Mouse (Mus musculus): Measurements from ENCODE around the gene Borcs8. TPM values are rescaled to one million over a fixed set of nuclear protein-coding genes. Genes with fewer than 3 reads are reported as not detected.

The Borcs8 gene
- polyA plus RNA-seq, 1 experiment from 2014 or later = 56.4 TPM

DNA sequence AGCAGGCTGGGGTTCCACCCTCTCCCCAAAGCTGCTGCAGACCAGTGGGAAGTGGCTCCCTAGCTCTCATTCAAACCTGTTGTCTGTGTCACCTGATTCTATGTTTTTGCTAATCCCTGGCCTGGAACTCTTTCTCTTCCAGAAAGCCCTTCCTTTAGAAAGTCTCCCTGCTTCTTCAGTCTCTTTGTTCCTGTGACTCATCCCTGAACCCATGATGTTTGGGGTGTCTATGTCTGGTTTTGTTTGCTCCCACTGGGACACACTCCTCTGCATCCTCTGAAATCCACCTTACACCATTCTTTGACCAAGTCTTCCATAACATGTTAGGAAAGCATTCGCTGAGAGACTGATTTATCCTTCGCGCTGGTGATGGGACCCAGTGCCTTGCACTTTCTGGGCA lies 9.2 kb upstream of the Borcs8 start:
- H3K27me3 ChIP-seq (replicated peaks; ENCODE audit: control insufficient read depth, insufficient read depth, low read length) = no peaks in the 10 kb centered on the region
- WGBS = 78% methylated on average over 3 of the region's 3 CpGs
- H3K36me3 ChIP-seq (ENCODE audit: control insufficient read depth, insufficient read depth, low read length) = peaks cover 9% of the 10 kb centered on the region; the same call in 1 of the 2 replicates
- H3K27ac ChIP-seq (ENCODE audit: low read depth, low read length) = peak overlapping the region; percentile 51
- no peaks in the 10 kb centered on the region for H3K9me3 ChIP-seq (ENCODE audit: control insufficient read depth, low read length)
- no peak overlapping the region for H3K9ac ChIP-seq (ENCODE audit: low read depth, low read length)
- ATAC-seq = no peak
- no peak overlapping the region for H3K4me3 ChIP-seq (ENCODE audit: low read length)
- peaks cover 10% of the 10 kb centered on the region for H3K4me1 ChIP-seq (ENCODE audit: control insufficient read depth, insufficient read depth, low read depth, low read length)
- no peak overlapping the region for H3K4me2 ChIP-seq (ENCODE audit: low read length)

DNA sequence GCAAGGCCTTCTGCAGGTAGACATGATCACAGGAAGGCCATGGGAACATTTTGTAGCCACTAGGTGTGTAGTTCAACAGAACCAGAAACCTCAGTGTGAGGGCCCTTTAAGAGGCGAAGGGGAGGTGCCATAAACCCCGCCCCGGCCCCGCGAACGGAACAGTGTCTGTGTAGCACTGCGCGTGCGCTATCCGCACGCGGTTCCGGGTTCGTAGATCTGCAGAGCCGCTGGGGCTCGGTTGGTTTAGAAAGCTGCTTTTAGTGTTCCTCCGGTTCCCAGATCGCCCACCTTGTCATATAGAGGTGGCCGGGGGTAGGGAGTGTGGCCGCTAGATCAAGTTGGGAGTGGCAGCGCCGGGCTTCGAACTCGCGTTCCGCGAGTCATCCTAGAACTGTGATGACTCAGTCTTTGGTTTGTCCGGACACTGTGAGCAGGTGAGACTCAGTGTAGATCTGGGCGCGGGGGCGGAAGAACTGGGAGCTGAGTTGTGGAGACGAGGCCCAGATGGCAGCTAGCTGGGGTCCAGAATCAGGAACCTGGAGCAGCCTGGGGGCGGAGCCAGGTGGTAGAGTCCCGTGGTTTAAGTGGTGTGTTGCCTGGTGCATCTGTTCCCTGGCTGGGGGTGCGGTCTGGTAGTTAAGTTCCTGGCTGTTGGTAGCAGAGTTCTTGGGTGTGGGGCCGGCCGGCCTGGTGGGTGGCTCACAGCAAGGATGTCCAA lies 8.0 kb upstream of the Borcs8 start, which contains the start of gene Nr2c2ap:
Nr2c2ap (plus strand) TSS at position 168 of the 718 bp plus-strand sequence.
- H3K9me3 ChIP-seq (ENCODE audit: control insufficient read depth, low read length) = no peaks in the 10 kb centered on the region
- H3K27me3 ChIP-seq (replicated peaks; ENCODE audit: control insufficient read depth, insufficient read depth, low read length) = no peaks in the 10 kb centered on the region
- H3K4me3 ChIP-seq (ENCODE audit: low read length) = peak within 1 kb of the TSS; percentile 81
- peaks cover 10% of the 10 kb centered on the region for H3K4me1 ChIP-seq (ENCODE audit: control insufficient read depth, insufficient read depth, low read depth, low read length)
- 1% methylated on average over 37 of the region's 37 CpGs for WGBS
- peaks cover 15% of the 10 kb centered on the region for H3K36me3 ChIP-seq (ENCODE audit: control insufficient read depth, insufficient read depth, low read length)
- H3K9ac ChIP-seq (ENCODE audit: low read depth, low read length) = peak within 1 kb of the TSS; percentile 75
- peak within 1 kb of the TSS; percentile 91 for H3K4me2 ChIP-seq (ENCODE audit: low read length)
- H3K27ac ChIP-seq (ENCODE audit: low read depth, low read length) = peak within 1 kb of the TSS; percentile 55
- peak; percentile 75 for ATAC-seq

DNA sequence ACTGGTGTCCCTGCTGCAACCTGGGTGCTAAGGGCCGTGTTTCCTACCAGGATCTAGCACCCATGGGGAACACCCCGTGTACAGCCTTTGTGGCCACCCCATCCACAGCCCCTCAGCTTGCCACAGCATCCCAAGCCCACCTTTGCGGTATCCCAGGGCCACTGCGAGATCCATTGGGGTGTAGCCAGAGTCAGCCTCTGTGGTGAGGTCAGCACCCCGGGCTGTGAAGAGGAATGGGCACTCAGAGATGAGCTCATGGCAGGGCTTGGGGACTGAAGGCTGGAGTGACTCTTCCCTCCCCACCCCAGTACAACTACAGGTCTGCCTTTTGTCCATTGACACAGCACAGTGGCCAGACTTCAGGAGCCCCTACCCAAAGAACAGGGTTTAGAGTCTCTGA lies 5.2 kb upstream of the Borcs8 start:
- H3K27me3 ChIP-seq (replicated peaks; ENCODE audit: control insufficient read depth, insufficient read depth, low read length) = no peaks in the 10 kb centered on the region
- 93% methylated on average over 5 of the region's 5 CpGs for WGBS
- ATAC-seq = no peak

DNA sequence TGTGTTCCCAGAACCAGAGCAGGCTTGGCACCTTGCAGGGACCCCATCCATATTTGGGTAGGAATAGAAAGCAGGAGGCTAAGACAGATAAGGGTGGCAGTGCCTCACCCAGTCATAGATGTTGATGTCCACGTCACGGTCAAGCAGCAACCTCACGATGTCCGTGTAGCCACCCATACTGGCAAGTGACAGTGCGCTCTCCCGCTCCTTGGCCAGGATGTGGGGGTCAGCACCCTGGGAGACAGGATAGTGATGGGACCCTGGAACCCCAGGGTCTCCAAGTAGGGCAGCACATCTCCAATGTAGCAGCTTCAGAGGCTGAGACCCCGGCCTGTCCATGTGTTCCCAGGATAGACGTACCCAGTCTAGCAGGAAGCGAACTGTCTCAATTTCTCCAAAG lies 4.4 kb upstream of the Borcs8 start:
- Histone ChIP-seq H3K27ac (ENCODE audit: low read depth, low read length) (no peak overlapping the region), H3K4me3 (ENCODE audit: low read length) (no peak overlapping the region), H3K4me1 (ENCODE audit: control insufficient read depth, insufficient read depth, low read depth, low read length) (peaks cover 19% of the 10 kb centered on the region), H3K36me3 (ENCODE audit: control insufficient read depth, insufficient read depth, low read length) (peaks cover 15% of the 10 kb centered on the region), H3K9me3 (ENCODE audit: control insufficient read depth, low read length) (no peaks in the 10 kb centered on the region), H3K27me3 (replicated peaks; ENCODE audit: control insufficient read depth, insufficient read depth, low read length) (no peaks in the 10 kb centered on the region), H3K9ac (ENCODE audit: low read depth, low read length) (no peak overlapping the region), H3K4me2 (ENCODE audit: low read length) (no peak overlapping the region)
- no peak for ATAC-seq
- 93% methylated on average over 9 of the region's 9 CpGs for WGBS

More for the DNA sequence above, 5.2 kb upstream of the Borcs8 start:
- no peaks in the 10 kb centered on the region for H3K9me3 ChIP-seq (ENCODE audit: control insufficient read depth, low read length)
- H3K4me2 ChIP-seq (ENCODE audit: low read length) = no peak overlapping the region
- H3K27ac ChIP-seq (ENCODE audit: low read depth, low read length) = no peak overlapping the region
- no peak overlapping the region for H3K4me3 ChIP-seq (ENCODE audit: low read length)
- peaks cover 19% of the 10 kb centered on the region for H3K4me1 ChIP-seq (ENCODE audit: control insufficient read depth, insufficient read depth, low read depth, low read length)
- no peak overlapping the region for H3K9ac ChIP-seq (ENCODE audit: low read depth, low read length)
- peaks cover 15% of the 10 kb centered on the region for H3K36me3 ChIP-seq (ENCODE audit: control insufficient read depth, insufficient read depth, low read length)

DNA sequence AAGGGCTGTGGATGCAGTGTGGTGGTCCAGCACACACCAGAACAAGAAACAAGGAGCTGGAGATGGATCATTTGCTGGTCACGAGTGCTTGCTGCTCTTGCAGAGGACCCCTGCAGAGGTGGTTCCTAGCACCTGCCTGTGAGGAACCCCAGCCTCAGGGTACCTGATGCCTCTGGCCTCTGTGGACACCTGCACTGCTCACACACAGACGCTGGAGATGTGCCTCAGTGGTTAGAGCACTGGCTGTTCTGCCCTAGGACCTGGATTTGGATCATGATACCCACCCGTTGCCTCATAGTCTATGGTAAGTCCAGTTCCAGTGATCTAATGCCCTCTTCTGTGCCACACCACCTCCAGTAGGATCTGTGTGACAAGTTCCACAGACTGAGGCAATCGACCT lies 2.7 kb upstream of the Borcs8 start:
- Histone ChIP-seq H3K9me3 (ENCODE audit: control insufficient read depth, low read length) (no peaks in the 10 kb centered on the region), H3K36me3 (ENCODE audit: control insufficient read depth, insufficient read depth, low read length) (peaks cover 15% of the 10 kb centered on the region), H3K27me3 (replicated peaks; ENCODE audit: control insufficient read depth, insufficient read depth, low read length) (no peaks in the 10 kb centered on the region), H3K9ac (ENCODE audit: low read depth, low read length) (no peak overlapping the region), H3K27ac (ENCODE audit: low read depth, low read length) (no peak overlapping the region), H3K4me1 (ENCODE audit: control insufficient read depth, insufficient read depth, low read depth, low read length) (peaks cover 25% of the 10 kb centered on the region), H3K4me3 (ENCODE audit: low read length) (no peak overlapping the region), H3K4me2 (ENCODE audit: low read length) (no peak overlapping the region)
- ATAC-seq = no peak
- WGBS = 90% methylated on average over 4 of the region's 4 CpGs

DNA sequence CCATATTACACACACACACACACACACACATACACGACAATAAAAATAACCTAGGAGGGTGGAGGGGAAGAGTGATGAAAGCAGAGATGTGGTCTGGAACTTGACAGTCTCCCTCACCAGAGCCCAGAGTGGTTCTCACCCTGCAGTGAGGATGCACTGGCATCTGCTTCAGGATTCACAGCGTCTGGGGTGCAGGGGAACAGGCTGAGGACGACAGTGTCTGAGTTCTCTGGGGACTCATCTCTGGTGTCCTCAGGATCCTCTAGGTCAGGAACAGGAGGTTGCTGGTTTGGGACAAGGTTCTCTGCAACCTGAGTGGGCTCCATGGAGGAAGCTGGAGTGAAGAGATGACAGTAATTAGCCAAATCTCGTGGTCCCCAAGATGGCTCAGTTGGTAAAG lies 1.4 kb upstream of the Borcs8 start:
- ATAC-seq = no peak
- no peaks in the 10 kb centered on the region for H3K27me3 ChIP-seq (replicated peaks; ENCODE audit: control insufficient read depth, insufficient read depth, low read length)
- peak overlapping the region; percentile 50 for H3K4me2 ChIP-seq (ENCODE audit: low read length)
- peak overlapping the region; percentile 28; the same call in 1 of the 2 replicates for H3K9ac ChIP-seq (ENCODE audit: low read depth, low read length)
- peaks cover 21% of the 10 kb centered on the region for H3K4me1 ChIP-seq (ENCODE audit: control insufficient read depth, insufficient read depth, low read depth, low read length)
- H3K9me3 ChIP-seq (ENCODE audit: control insufficient read depth, low read length) = no peaks in the 10 kb centered on the region
- H3K36me3 ChIP-seq (ENCODE audit: control insufficient read depth, insufficient read depth, low read length) = peaks cover 15% of the 10 kb centered on the region
- H3K4me3 ChIP-seq (ENCODE audit: low read length) = peak overlapping the region; percentile 58; the same call in 1 of the 2 replicates
- WGBS = 87% methylated on average over 4 of the region's 4 CpGs
- no peak overlapping the region for H3K27ac ChIP-seq (ENCODE audit: low read depth, low read length)

DNA sequence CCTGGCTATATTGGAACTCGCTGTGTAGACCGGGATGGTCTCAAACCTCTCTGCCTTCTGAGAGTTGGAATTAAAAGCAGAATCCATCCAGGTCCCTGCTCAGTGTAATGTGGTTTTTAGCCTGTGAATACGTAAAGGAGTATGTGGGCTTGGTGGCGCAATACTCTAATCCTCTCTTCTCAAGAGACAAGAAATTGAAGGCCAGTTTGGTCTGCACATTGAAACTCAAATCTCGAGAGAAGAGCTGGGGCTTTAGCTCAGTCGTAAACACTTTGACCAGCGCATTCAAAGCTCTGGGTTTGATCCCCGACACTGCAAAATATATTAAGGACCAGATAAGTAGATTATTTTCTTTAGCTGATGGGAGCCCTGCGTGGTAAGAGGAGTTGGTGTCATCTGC lies 682 bp downstream of the Borcs8 start:
- no peak for ATAC-seq
- WGBS = 15% methylated on average over 9 of the region's 9 CpGs

DNA sequence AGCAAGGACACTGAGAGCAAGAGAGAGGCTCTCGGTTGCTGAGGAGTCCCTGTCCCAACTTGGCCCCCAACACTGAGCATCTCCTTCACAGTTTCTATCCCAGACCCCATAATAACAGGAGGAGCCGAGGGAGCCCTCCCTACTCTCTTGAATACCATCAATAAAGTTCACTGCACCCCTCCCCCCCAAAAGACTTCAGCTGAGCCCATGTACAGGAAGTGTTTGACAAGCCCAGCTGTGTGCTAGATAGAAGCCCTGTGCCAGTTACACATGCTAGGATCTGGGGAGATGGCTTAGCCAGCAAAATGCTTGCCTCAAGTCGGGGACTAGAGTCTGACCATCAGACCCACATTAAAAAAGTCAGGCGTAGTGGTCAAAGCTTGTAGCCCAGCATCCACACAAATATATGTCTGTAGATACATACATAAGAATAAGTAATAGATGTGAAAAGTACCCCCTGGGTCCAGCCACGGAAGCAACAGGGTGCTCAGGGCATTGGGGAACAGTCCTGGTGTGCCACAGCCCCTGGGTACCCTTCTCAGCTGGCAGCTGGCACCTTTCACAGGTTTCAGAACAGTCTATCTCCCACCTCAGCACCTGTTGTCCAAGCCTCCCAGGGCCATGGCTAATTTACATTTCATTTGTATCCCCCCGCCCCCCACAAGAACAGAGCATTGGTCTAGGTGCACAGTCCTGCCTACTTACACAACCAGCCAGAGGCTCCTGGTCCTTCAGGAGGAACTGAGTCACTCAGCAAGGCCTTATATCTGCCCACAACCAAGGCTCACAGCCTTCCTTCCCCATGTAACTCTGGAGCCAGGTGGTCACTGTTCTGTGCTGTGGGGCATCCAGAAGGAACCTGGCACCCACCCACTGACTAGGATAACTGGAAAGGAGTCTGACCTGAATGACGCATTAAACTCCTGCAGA lies 8.6 kb downstream of the Borcs8 start:
- Histone ChIP-seq H3K4me1 (ENCODE audit: control insufficient read depth, insufficient read depth, low read depth, low read length) (peaks cover 4% of the 10 kb centered on the region; the same call in 1 of the 2 replicates), H3K4me3 (ENCODE audit: low read length) (no peak overlapping the region), H3K36me3 (ENCODE audit: control insufficient read depth, insufficient read depth, low read length) (peaks cover 30% of the 10 kb centered on the region), H3K9me3 (ENCODE audit: control insufficient read depth, low read length) (no peaks in the 10 kb centered on the region), H3K27ac (ENCODE audit: low read depth, low read length) (no peak overlapping the region), H3K9ac (ENCODE audit: low read depth, low read length) (no peak overlapping the region), H3K4me2 (ENCODE audit: low read length) (no peak overlapping the region), H3K27me3 (replicated peaks; ENCODE audit: control insufficient read depth, insufficient read depth, low read length) (peaks cover 5% of the 10 kb centered on the region)
- 85% methylated on average over 7 of the region's 7 CpGs for WGBS
- no peak for ATAC-seq

More for the DNA sequence above, 682 bp downstream of the Borcs8 start:
- no peaks in the 10 kb centered on the region for H3K27me3 ChIP-seq (replicated peaks; ENCODE audit: control insufficient read depth, insufficient read depth, low read length)
- H3K9me3 ChIP-seq (ENCODE audit: control insufficient read depth, low read length) = no peaks in the 10 kb centered on the region
- H3K27ac ChIP-seq (ENCODE audit: low read depth, low read length) = peak overlapping the region; percentile 79
- peaks cover 16% of the 10 kb centered on the region for H3K36me3 ChIP-seq (ENCODE audit: control insufficient read depth, insufficient read depth, low read length)
- peak overlapping the region; percentile 58 for H3K4me3 ChIP-seq (ENCODE audit: low read length)
- peaks cover 21% of the 10 kb centered on the region for H3K4me1 ChIP-seq (ENCODE audit: control insufficient read depth, insufficient read depth, low read depth, low read length)
- peak overlapping the region; percentile 73 for H3K9ac ChIP-seq (ENCODE audit: low read depth, low read length)
- peak overlapping the region; percentile 83 for H3K4me2 ChIP-seq (ENCODE audit: low read length)

DNA sequence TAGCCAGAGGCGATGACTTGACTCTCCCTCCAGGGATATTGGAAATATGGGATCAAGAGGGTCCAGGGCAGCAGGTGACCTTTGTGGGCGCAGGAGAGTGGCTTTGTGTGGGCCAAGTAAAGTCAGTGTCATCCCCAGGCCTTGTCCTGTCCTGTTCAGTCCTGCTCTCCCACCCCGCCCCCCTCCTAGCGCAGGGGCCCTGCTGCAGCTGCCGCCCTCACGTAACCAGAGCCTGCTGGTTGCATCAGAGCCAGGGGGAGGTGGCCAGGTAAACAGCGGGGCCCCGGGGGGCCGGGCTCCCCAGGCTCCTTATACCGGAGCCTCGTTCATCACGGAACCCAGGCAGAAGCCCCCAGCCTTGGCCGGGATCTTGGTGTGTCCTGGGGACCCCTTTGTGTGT lies 10.9 kb downstream of the Borcs8 start:
- no peak overlapping the region for H3K4me3 ChIP-seq (ENCODE audit: low read length)
- no peaks in the 10 kb centered on the region for H3K9me3 ChIP-seq (ENCODE audit: control insufficient read depth, low read length)
- H3K4me2 ChIP-seq (ENCODE audit: low read length) = no peak overlapping the region
- peaks cover 4% of the 10 kb centered on the region; the same call in 1 of the 2 replicates for H3K4me1 ChIP-seq (ENCODE audit: control insufficient read depth, insufficient read depth, low read depth, low read length)
- H3K36me3 ChIP-seq (ENCODE audit: control insufficient read depth, insufficient read depth, low read length) = peaks cover 20% of the 10 kb centered on the region
- no peak; the same call in 1 of the 2 replicates for ATAC-seq
- peaks cover 5% of the 10 kb centered on the region for H3K27me3 ChIP-seq (replicated peaks; ENCODE audit: control insufficient read depth, insufficient read depth, low read length)
- H3K9ac ChIP-seq (ENCODE audit: low read depth, low read length) = peak overlapping the region; percentile 48
- 17% methylated on average over 13 of the region's 13 CpGs for WGBS
- H3K27ac ChIP-seq (ENCODE audit: low read depth, low read length) = no peak overlapping the region
